Mouse (Mus musculus) lung, embryonic 15.5 days (tissue): ENCODE measurements around the gene Flnb. TPM values are rescaled to one million over a fixed set of nuclear protein-coding genes. Genes with fewer than 3 reads are reported as not detected.

Experiments
- ATAC-seq: fragments of 200-750 bp; cut with Nextera tagmentation; 2 replicates; pipeline ENCODE4 v1.8.0; 2017; ENCODE audit warnings: moderate number of reproducible peaks, borderline replicate concordance; ENCODE audit not compliant: low FRiP score, low TSS enrichment; ENCODE audit errors: extremely low read depth
- H3K27ac ChIP-seq: fragments of 300-500 bp; sonication (generic); 2 replicates; pipeline ENCODE4 v1.5.1; 2015; ENCODE audit warnings: moderate library complexity, mild to moderate bottlenecking, inconsistent platforms
- H3K27me3 ChIP-seq: fragments of 300-500 bp; sonication (generic); 2 replicates; pipeline ENCODE4 v1.6.1; 2015; ENCODE audit warnings: inconsistent platforms
- H3K36me3 ChIP-seq: fragments of 300-500 bp; sonication (generic); 2 replicates; pipeline ENCODE4 v1.6.1; 2015; ENCODE audit warnings: inconsistent platforms
- H3K4me1 ChIP-seq: fragments of 300-500 bp; sonication (generic); 2 replicates; pipeline ENCODE4 v1.6.1; 2015; ENCODE audit warnings: inconsistent platforms
- H3K4me2 ChIP-seq: fragments of 300-500 bp; sonication (generic); 2 replicates; pipeline ENCODE4 v1.6.1; 2015; ENCODE audit warnings: inconsistent platforms, mild to moderate bottlenecking, moderate library complexity
- H3K4me3 ChIP-seq: fragments of 300-500 bp; sonication (generic); 2 replicates; pipeline ENCODE4 v1.5.1; 2015; ENCODE audit warnings: mild to moderate bottlenecking, inconsistent platforms
- H3K9ac ChIP-seq: fragments of 300-500 bp; sonication (generic); 2 replicates; pipeline ENCODE4 v1.6.1; 2015; ENCODE audit warnings: inconsistent platforms
- H3K9me3 ChIP-seq: fragments of 300-500 bp; sonication (generic); 2 replicates; pipeline ENCODE4 v1.6.1; 2016; ENCODE audit warnings: inconsistent platforms
- WGBS: fragments of 180-500 bp; shearing (Covaris S2); methylation state at CpG from one replicate; pipeline ENCODE4 v1.1.7; 2015; 5-methylcytosine and 5-hydroxymethylcytosine counted together
- polyA plus RNA-seq: library from polyadenylated mRNA; unstranded; fragments of >200 nt; fragmentation: Nextera tagmentation; extraction: Ambion mirVana; gene quantifications from 2 replicates; pipeline ENCODE4 v1.2.1, GENCODE M21; 2015

Flnb gene
- polyA plus RNA-seq, 1 experiment from 2014 or later: 14.8 TPM

DNA sequence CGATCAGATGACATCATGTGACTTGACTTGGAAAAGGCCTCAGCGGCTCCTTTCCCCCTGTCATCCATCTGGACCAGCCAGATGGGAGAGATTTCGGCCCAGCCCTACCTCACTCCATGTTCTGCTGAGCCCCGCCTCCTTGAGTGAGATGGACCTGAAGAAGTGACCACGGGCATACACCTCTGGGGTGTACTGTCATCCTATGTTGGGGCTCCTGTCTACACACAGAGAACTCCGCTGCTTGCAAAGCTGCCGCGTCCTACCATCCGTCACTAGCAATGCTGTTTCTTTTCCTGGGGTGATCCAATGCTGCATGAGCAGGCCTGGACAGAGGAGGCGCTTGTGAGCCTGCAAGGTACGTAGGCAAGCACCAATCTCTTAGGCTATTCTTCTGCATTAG, 142.9 kb downstream of the Flnb start:
- Histone ChIP-seq H3K9me3 (no peaks in the 10 kb centered on the region), H3K9ac (no peak overlapping the region), H3K27ac (no peak overlapping the region), H3K4me1 (peaks cover 13% of the 10 kb centered on the region; the same call in 1 of the 2 replicates), H3K4me3 (no peak overlapping the region), H3K36me3 (no peaks in the 10 kb centered on the region), H3K27me3 (no peaks in the 10 kb centered on the region), H3K4me2 (no peak overlapping the region)
- 48% methylated on average over 11 of the region's 11 CpGs for WGBS
- no peak for ATAC-seq

DNA sequence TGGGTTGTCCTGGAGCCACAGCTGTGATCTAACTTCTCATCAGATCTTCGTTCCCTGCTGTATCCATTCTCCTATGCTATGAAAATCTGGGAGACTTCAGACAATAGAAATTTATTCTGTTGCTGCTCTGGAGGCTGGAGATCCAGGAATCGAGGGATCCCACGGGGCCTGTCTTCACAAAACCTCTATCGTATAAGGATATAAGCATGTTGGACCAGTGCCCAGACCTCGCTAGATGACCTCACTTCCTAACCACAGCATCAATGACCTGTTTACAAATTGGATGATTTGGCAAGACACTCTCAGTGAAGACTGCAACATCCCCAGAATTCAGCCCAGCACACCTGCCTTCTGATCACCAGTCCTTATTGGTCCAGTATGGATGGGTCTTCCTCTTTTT, 144.0 kb downstream of the Flnb start:
- no peak for ATAC-seq
- WGBS: 30% methylated on average over 5 of the region's 5 CpGs
- no peak overlapping the region for H3K27ac ChIP-seq

DNA sequence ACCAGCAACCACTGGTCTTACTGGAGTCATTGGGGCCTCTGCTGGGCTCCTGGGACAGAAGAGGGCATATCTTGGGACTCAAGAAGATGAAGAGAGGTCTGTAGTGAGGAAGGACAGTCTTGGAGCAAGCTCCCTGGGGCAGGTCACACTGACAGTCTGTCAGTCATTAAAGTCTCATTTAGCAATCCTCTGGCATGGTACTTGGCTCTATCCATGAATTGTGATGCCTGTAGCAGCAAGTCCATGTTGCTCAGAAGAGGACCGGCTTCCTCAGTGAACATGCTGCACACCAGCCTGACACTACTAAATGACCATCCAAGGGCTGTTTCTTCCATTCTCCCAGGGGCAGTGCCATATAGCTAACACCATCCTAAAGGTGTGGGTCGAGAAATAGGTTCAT, 144.9 kb downstream of the Flnb start:
- Histone ChIP-seq H3K4me3 (no peak overlapping the region), H3K9ac (no peak overlapping the region), H3K27ac (no peak overlapping the region), H3K36me3 (no peaks in the 10 kb centered on the region), H3K27me3 (no peaks in the 10 kb centered on the region), H3K4me2 (no peak overlapping the region), H3K4me1 (peaks cover 13% of the 10 kb centered on the region; the same call in 1 of the 2 replicates), H3K9me3 (no peaks in the 10 kb centered on the region)
- WGBS: 84% methylated on average over 2 of the region's 2 CpGs
- ATAC-seq: no peak

More for the DNA sequence above, 144.0 kb downstream of the Flnb start:
- H3K36me3 ChIP-seq: no peaks in the 10 kb centered on the region
- H3K27me3 ChIP-seq: no peaks in the 10 kb centered on the region
- H3K4me3 ChIP-seq: no peak overlapping the region
- no peak overlapping the region for H3K9ac ChIP-seq
- H3K4me1 ChIP-seq: peaks cover 13% of the 10 kb centered on the region; the same call in 1 of the 2 replicates
- H3K9me3 ChIP-seq: no peaks in the 10 kb centered on the region
- H3K4me2 ChIP-seq: no peak overlapping the region

DNA sequence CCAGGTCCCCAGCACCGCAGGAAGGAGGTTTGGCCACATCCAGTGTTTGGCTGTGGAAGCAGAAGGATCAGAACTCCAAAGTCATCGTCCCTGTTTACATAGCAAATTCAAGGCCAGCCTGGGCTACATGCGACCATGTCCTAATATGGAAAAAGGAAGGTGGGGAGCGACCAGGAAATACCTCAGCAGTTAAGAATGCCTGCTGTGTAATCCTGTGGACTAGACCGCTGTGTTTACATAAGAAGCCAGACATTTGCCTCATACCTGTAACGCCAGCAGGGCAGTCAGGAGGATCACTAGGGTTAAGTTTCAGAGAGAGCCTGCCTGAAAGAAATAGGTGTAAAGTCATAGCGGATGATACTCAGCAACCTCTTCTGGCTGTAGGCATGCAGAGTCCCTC, 145.4 kb downstream of the Flnb start:
- Histone ChIP-seq H3K4me1 (peaks cover 13% of the 10 kb centered on the region; the same call in 1 of the 2 replicates), H3K27me3 (no peaks in the 10 kb centered on the region), H3K36me3 (no peaks in the 10 kb centered on the region), H3K9ac (no peak overlapping the region), H3K9me3 (no peaks in the 10 kb centered on the region), H3K27ac (no peak overlapping the region), H3K4me3 (no peak overlapping the region), H3K4me2 (no peak overlapping the region)
- no peak for ATAC-seq
- WGBS: 48% methylated on average over 7 of the region's 7 CpGs

DNA sequence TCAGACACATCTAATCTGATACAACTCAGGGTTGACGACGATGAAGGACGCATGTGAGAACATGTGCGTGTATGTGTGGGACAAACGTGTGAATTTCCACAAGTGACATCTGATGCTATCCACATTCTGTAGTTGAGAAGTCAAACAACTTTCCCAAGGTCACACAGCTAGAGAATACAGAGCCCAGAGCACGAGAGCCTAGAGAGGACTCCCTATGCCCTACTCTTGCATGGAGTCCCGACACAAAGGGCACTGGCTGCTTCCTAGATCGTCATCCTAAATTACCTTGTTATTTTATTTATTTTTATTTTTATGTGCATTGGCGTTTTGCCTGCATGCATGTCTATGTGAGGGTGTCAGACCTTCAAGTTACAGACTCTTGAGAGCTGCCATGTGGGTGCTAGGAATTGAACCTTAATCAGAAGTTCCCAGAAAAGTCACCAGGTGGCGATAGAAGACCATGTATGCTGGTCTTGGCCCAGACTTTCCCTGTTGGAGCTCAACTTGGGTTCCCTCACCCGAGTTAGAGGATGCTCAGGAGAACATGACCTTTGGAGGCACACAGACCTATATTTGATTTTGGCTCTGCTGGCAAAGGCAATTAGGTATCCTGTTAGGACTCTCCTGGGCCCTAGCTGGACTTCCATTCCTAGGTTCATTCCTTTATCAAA, 146.6 kb downstream of the Flnb start:
- H3K36me3 ChIP-seq: no peaks in the 10 kb centered on the region
- peak; percentile 45; the same call in 1 of the 2 replicates for ATAC-seq

DNA sequence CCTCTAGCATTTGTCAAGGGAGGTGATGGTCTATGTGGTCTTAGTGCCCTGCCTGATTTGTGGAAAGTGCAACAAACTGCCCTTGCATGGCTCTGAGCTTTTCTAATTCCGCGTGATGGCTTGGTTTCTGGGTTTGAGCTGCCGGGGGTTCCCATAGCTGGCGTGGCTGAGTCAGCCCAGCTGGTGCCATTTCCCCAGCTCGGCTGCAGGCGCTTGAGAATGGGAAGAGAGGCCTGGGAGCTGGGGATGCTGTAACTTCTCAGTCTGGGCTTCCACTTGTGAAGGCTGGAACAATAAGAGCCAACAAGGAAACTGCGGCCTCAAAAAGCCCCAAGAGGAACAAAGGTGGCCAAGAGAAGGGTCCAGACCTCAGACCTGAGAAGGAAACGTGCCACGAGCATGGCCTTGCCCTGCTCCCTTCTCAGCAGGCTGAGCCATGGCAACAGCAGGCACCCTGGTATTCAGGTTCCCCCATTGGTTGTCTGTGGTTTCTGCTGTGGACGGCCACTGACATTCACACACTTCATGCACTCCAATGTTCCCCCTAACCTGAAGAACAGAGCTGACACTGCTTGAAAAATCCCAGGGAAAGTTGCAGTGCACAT, 154.2 kb downstream of the Flnb start:
- Histone ChIP-seq H3K4me3 (no peak overlapping the region), H3K9me3 (no peaks in the 10 kb centered on the region), H3K36me3 (no peaks in the 10 kb centered on the region), H3K27ac (no peak overlapping the region), H3K4me1 (no peaks in the 10 kb centered on the region), H3K9ac (no peak overlapping the region), H3K27me3 (no peaks in the 10 kb centered on the region), H3K4me2 (no peak overlapping the region)
- 37% methylated on average over 10 of the region's 10 CpGs for WGBS
- peak; percentile 80; the same call in 1 of the 2 replicates for ATAC-seq

More for the DNA sequence above, 146.6 kb downstream of the Flnb start:
- 45% methylated on average over 11 of the region's 11 CpGs for WGBS
- Histone ChIP-seq H3K9me3 (no peaks in the 10 kb centered on the region), H3K4me1 (peaks cover 13% of the 10 kb centered on the region; the same call in 1 of the 2 replicates), H3K4me2 (no peak overlapping the region), H3K9ac (no peak overlapping the region), H3K27ac (no peak overlapping the region), H3K4me3 (no peak overlapping the region), H3K27me3 (no peaks in the 10 kb centered on the region)

DNA sequence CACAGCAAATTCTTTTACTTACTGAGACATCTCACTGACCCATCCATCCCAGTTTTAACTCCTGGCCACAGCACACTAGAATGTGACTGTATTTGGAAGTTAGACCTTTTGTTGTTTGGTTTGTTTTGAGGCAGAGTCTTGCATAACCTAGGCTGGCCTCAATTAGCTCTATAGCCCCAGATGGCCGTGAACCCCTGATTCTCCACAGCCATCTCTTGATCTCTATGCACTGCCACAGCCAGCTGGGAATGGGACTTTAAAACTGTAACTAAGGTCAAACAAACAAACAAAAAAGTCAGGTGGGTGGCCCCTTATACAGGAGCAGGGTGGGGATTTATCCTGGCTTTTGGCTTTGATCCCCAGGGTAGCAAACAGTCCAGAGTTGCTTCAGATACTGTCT, 156.9 kb downstream of the Flnb start:
- Histone ChIP-seq H3K9ac (no peak overlapping the region), H3K9me3 (no peaks in the 10 kb centered on the region), H3K4me1 (no peaks in the 10 kb centered on the region), H3K4me2 (no peak overlapping the region), H3K4me3 (no peak overlapping the region), H3K27me3 (no peaks in the 10 kb centered on the region), H3K27ac (no peak overlapping the region), H3K36me3 (no peaks in the 10 kb centered on the region)
- no peak for ATAC-seq
- WGBS: 79% methylated on average over 1 of the region's 1 CpGs

DNA sequence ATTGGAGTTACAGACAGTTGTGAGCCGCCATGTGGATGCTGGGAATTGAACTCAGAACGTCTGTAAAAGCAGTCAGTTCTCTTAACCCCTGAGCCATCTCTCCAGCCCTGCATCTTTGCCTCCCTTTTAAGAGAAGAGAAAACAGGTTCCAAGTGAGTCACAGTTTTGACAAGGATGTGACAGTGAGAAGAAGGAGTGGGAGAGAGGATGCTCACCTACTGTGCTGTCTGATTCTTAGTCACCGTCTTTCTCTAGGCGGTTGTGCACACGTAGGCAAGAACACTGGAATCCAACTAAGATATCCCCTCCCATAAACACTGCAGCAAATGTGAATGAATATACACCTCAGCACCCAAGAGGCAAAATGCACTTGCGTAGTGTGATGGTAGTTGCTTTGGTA, 157.4 kb downstream of the Flnb start:
- WGBS: 77% methylated on average over 6 of the region's 6 CpGs
- H3K4me3 ChIP-seq: no peak overlapping the region
- no peak overlapping the region for H3K27ac ChIP-seq
- ATAC-seq: no peak
- H3K36me3 ChIP-seq: no peaks in the 10 kb centered on the region
- no peaks in the 10 kb centered on the region for H3K27me3 ChIP-seq
- no peaks in the 10 kb centered on the region for H3K9me3 ChIP-seq
- no peaks in the 10 kb centered on the region for H3K4me1 ChIP-seq
- no peak overlapping the region for H3K9ac ChIP-seq
- H3K4me2 ChIP-seq: no peak overlapping the region

DNA sequence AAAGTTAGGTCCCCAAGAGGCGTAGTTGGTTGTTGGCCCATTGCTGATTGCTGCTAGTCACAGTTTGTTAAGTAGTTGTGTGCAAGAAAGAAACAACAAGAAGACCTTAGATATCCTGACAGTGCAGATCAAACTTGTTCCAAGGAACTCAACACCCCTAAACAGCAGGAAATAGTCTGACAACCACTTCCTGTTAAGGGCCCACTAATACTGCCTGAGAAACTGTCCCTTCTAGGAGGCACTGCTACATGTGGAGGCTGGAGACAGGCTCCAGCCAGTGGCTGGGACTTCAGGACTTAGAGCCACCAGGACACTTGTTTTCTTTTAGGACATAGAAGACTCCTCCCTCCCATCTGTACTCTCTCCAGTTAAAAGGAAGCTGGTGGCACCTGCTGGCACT, 159.7 kb downstream of the Flnb start:
- WGBS: 92% methylated on average over 1 of the region's 1 CpGs
- ATAC-seq: no peak
- Histone ChIP-seq H3K9ac (no peak overlapping the region), H3K4me3 (no peak overlapping the region), H3K9me3 (no peaks in the 10 kb centered on the region), H3K27ac (no peak overlapping the region), H3K4me1 (no peaks in the 10 kb centered on the region), H3K4me2 (no peak overlapping the region), H3K36me3 (no peaks in the 10 kb centered on the region), H3K27me3 (no peaks in the 10 kb centered on the region)

DNA sequence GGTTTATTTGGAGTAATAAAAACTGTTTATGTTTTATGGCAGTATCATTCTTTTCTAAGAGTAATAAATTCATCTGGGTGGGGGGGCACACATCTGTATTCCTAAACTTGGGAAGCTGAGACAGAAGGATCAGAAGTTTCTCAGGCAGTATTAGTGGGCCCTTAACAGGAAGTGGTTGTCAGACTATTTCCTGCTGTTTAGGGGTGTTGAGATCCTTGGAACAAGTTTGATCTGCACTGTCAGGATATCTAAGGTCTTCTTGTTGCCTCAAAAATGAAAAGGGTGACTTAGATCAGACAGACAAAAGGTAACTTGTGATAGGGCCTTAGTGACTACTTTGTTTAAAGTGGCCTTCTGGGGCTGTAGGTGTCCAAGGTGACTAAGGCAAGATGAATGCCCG, 160.4 kb downstream of the Flnb start:
- Histone ChIP-seq H3K4me1 (no peaks in the 10 kb centered on the region), H3K36me3 (no peaks in the 10 kb centered on the region), H3K9ac (no peak overlapping the region), H3K4me2 (no peak overlapping the region), H3K27ac (no peak overlapping the region), H3K4me3 (no peak overlapping the region), H3K27me3 (no peaks in the 10 kb centered on the region), H3K9me3 (no peaks in the 10 kb centered on the region)
- 48% methylated on average over 1 of the region's 1 CpGs for WGBS
- no peak for ATAC-seq

DNA sequence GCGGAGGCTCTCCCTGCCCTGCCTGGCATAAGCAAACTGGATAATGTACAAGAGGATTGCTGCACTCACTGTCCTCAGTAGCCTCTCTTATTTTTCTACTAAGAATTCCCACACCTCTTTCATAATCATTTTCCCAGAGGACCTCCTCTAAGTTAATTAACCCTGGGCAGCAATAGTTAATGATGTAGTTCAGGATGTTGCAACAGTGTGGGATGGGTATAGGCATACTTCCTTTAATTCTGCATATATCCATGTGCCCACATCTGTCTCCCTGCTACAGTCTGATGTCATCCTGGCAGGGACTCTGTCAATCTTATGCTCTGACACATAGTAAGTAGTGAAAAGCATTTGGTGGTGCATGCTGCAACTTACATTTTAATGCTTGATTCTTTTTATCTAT, 163.5 kb downstream of the Flnb start:
- Histone ChIP-seq H3K27ac (no peak overlapping the region), H3K27me3 (no peaks in the 10 kb centered on the region), H3K9ac (no peak overlapping the region), H3K4me1 (no peaks in the 10 kb centered on the region), H3K4me3 (no peak overlapping the region), H3K9me3 (no peaks in the 10 kb centered on the region), H3K4me2 (no peak overlapping the region), H3K36me3 (no peaks in the 10 kb centered on the region)
- no peak for ATAC-seq
- 97% methylated on average over 1 of the region's 1 CpGs for WGBS

DNA sequence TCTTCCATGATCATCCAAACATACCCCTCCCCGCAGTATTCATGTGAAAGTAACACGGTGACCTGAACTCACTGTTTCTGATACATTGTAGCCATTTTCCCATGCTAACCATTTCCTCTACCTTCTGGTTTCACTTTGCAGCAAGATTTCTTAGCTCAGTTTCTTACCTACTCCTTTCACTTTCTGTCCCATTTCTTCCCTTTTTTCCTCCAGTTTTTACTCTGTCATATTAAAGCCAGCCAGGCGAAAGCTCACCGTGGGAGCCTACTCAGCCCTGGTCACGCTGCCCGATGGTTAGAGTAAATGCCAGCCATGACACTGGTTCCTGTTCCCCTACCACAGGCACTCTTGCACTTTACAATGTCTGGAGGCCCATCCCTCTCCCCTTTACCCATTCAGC, 169.2 kb downstream of the Flnb start:
- no peaks in the 10 kb centered on the region for H3K4me1 ChIP-seq
- 93% methylated on average over 6 of the region's 6 CpGs for WGBS

More for the DNA sequence above, 169.2 kb downstream of the Flnb start:
- H3K4me2 ChIP-seq: no peak overlapping the region
- H3K27ac ChIP-seq: no peak overlapping the region
- H3K27me3 ChIP-seq: no peaks in the 10 kb centered on the region
- no peak overlapping the region for H3K9ac ChIP-seq
- H3K9me3 ChIP-seq: no peaks in the 10 kb centered on the region
- ATAC-seq: no peak
- no peak overlapping the region for H3K4me3 ChIP-seq
- H3K36me3 ChIP-seq: no peaks in the 10 kb centered on the region
